Mouse (Mus musculus) adrenal gland, postnatal 4 days (tissue): Measurements from ENCODE around the gene Dctn2. TPM values are rescaled to one million over a fixed set of nuclear protein-coding genes. Genes with fewer than 3 reads are reported as not detected.

ENCODE experiments used
- total RNA-seq, 2 experiments: library from RNA; stranded (reverse); gene quantifications; 2 replicates each; pipeline ENCODE4 v1.2.3; 2021

The Dctn2 gene
- total RNA-seq, 2 experiments from 2014 or later: 191 to 198 TPM

Other genes starting within 250 kb of the Dctn2 start
- 10 to 100 TPM; 67.0 to 70.6 TPM for gene Tsfm, start 235.5 kb upstream of the Dctn2 start, total RNA-seq
- 10 to 100 TPM; 20.5 to 23.2 TPM for gene Mettl1, start 225.0 kb upstream of the Dctn2 start, total RNA-seq
- under 1 TPM; 0.40 to 0.53 TPM for gene Eef1akmt3, start 224.9 kb upstream of the Dctn2 start, total RNA-seq
- gene Cyp27b1, start 218.1 kb upstream of the Dctn2 start, total RNA-seq: 1 to 10 TPM; 1.1 to 1.2 TPM
- gene March9, start 206.2 kb upstream of the Dctn2 start, total RNA-seq: 10 to 100 TPM; 11.3 to 12.1 TPM
- 100 to 1,000 TPM; 444 to 449 TPM for gene Cdk4, start 202.8 kb upstream of the Dctn2 start, total RNA-seq
- 10 to 100 TPM; 87.6 to 96.4 TPM for gene Tspan31, start 196.1 kb upstream of the Dctn2 start, total RNA-seq
- gene Agap2, start 191.1 kb upstream of the Dctn2 start, total RNA-seq: 1 to 10 TPM; 3.6 to 4.1 TPM
- 100 to 1,000 TPM; 109 to 112 TPM for gene Os9, start 145.2 kb upstream of the Dctn2 start, total RNA-seq
- gene B4galnt1, start 101.1 kb upstream of the Dctn2 start, total RNA-seq: 10 to 100 TPM; 10.6 to 11.7 TPM
- gene Slc26a10, start 85.7 kb upstream of the Dctn2 start, total RNA-seq: 1 to 10 TPM; 1.6 to 3.0 TPM
- gene Arhgef25, start 76.3 kb upstream of the Dctn2 start, total RNA-seq: 10 to 100 TPM; 34.7 to 45.3 TPM
- gene Dtx3, start 70.6 kb upstream of the Dctn2 start, total RNA-seq: 100 to 1,000 TPM; 111 to 126 TPM
- gene Pip4k2c, start 54.8 kb upstream of the Dctn2 start, total RNA-seq: 10 to 100 TPM; 37.5 to 39.8 TPM
- gene Kif5a, start 3.0 kb upstream of the Dctn2 start, total RNA-seq: 10 to 100 TPM; 23.5 to 28.4 TPM
- 10 to 100 TPM; 89.7 to 92.6 TPM for gene Mbd6, start 22.6 kb downstream of the Dctn2 start, total RNA-seq
- 10 to 100 TPM; 85.5 to 89.5 TPM for gene Mars, start 45.4 kb downstream of the Dctn2 start, total RNA-seq
- 1 to 10 TPM; 2.9 to 4.2 TPM for gene Arhgap9, start 55.6 kb downstream of the Dctn2 start, total RNA-seq
- gene Gli1, start 75.6 kb downstream of the Dctn2 start, total RNA-seq: 10 to 100 TPM; 16.4 to 17.2 TPM
- 1 to 10 TPM in 1 of 2 experiments, under 1 TPM in 1; 0.06 to 2.5 TPM for gene Inhbe, start 88.0 kb downstream of the Dctn2 start, total RNA-seq
- 1 to 10 TPM in 1 of 2 experiments, not detected in 1; 5.8 TPM for gene Inhbc, start 104.1 kb downstream of the Dctn2 start, total RNA-seq
- 100 to 1,000 TPM; 157 to 164 TPM for gene R3hdm2, start 114.0 kb downstream of the Dctn2 start, total RNA-seq
- gene Stac3, start 235.3 kb downstream of the Dctn2 start, total RNA-seq: 10 to 100 TPM in 1 of 2 experiments, 1 to 10 TPM in 1; 6.4 to 11.5 TPM
- gene Ndufa4l2, start 248.6 kb downstream of the Dctn2 start, total RNA-seq: 10 to 100 TPM; 57.2 to 71.7 TPM